Mouse (Mus musculus) gastrocnemius, postnatal 25 days (tissue): ENCODE data around the gene Efemp2. TPM values are rescaled to one million over a fixed set of nuclear protein-coding genes. Genes with fewer than 3 reads are reported as not detected.

ENCODE experiments used
- DNase-seq: peaks from one replicate; pipeline ENCODE4 v3.0.0; 2022
- long read RNA-seq, 2 experiments: library from polyadenylated mRNA; stranded (forward); transcript quantifications; one replicate each; pipeline ENCODE4 v2.0.0; 2021
- total RNA-seq, 2 experiments: library from RNA; stranded (reverse); gene quantifications; 1 replicate in 1 of 2; 2 replicates in 1 of 2; pipeline ENCODE4 v1.2.3; 2021

The Efemp2 gene
- total RNA-seq = 10 to 100 TPM in 1 of 2 experiments, 1 to 10 TPM in 1; 7.8 to 12.2 TPM
- long read RNA-seq, experiment 1, transcript Efemp2-204 (11 exons, 1,557 nt) = major isoform, 10 of 13 reads
- long read RNA-seq, experiment 1, partial matches to known transcripts = 1 of 13 reads
- long read RNA-seq, experiment 1, other reads (novel, unspliced or antisense) = 2 of 13 reads
- long read RNA-seq, experiment 2, transcript Efemp2-204 (11 exons, 1,557 nt) = major isoform, 14 of 27 reads
- long read RNA-seq, experiment 2, partial matches to known transcripts = 1 of 27 reads
- long read RNA-seq, experiment 2, other reads (novel, unspliced or antisense) = 9 of 27 reads

DNA sequence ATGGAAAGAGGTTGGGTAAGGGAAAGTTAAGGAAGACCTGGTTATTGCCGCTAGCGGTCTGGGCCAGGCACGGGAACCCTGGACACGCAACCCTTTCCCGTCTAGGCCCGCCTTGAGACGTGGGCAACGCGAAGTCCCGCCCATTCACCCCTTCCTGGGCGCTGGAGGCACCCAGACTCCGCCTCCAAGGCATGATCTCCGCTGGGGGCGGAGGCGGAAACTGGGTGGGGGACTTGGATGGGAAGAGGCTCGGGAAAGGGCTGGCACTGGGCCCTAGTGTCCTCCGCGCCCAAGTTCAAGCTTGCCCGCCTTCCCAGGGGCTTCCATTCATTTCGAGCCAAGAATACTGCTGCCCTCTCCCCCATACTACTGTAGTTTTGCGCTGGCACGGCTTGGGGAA is at the start of gene Efemp2:
Gene Efemp2 (plus strand): TSS at position 235 of the 400 bp plus-strand sequence.
- peak; percentile 85 for DNase-seq

DNA sequence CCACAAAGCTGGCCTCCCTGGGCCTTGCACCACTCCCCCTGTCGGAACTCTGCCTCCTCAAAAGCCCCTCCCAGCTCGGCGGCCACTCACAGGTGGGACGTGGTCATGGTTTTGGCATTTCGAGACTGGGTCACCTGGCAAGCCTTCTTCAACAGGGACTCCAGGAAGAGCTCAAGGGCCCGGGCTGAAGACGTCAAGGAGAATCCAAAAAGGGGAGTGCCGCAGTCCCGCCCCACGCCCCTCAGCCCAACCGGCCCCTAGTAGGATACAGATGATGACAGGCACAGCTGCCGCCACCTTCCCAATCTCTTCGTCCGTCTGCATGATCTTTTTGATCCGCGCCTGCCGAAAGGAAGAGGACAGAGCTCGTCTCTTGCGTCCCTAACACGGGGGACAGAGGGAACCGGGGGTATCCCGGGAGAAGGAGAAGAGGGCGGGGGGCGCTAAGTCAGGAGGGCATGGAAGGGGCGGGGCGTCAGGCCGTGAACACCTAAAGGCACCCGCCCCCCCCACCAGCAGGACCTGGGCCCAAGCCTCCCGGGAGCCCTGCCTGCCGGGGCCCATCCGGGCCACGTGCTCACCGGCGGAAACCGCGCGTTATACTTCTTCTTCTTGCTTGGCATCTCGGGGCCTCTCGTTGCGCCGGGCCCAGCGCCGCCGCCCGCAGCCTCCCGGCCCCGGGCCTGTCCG is 49.5 kb upstream of the Efemp2 start:
- peak; percentile 84 for DNase-seq

DNA sequence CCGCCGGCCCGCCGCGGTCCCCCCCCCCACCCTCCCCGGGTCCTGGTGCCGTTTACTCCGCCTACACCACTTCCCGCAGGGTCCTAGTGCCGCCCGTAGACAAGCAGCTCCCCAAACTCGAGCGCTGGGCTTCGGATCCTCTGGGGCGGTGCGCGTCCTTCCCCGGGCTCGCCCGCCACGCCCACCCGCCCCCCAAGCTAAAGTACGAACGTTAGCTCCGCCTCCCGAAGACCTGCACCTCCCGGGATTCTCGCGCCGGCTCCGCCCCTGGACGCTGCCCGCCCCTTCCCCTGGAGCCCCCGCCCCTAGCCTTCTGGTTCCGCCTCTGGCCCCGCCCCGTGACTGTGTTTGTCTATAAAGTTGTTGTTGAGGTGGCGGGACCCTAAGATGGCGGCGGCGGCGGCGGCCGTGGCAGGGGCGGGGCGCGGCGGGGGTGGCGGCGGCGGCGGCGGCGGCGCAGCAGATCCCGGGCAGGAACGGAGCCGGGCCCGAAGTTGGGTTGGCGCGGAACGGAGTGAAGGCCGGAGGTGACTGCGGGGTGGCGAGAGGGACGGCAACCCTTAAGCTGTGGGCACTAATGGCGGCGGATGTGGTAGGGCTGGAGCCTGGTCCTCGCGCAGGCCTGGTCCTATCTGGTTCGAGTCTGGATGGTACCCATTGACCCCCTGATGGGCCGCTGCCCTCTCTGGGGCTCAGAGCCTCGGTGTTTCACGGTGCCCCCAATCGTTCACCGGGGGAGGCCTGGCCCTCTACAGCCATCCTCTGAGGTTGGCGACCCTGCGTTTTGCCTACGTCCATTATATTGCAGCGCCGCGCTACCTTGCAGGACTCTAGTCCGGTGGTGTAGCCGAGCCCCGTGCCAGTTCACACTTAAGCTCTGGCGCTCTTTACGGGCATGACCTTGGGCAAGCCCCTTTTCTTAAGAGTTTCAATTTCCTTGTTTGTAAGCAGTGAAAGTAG is 48.7 kb upstream of the Efemp2 start, which contains the start of the genes Drap1 and AI837181:
Gene Drap1 (minus strand): TSS at position 198 of the 960 bp plus-strand sequence.
Gene AI837181 (plus strand): TSS at position 363 of the 960 bp plus-strand sequence.
- DNase-seq = peak; percentile 96

DNA sequence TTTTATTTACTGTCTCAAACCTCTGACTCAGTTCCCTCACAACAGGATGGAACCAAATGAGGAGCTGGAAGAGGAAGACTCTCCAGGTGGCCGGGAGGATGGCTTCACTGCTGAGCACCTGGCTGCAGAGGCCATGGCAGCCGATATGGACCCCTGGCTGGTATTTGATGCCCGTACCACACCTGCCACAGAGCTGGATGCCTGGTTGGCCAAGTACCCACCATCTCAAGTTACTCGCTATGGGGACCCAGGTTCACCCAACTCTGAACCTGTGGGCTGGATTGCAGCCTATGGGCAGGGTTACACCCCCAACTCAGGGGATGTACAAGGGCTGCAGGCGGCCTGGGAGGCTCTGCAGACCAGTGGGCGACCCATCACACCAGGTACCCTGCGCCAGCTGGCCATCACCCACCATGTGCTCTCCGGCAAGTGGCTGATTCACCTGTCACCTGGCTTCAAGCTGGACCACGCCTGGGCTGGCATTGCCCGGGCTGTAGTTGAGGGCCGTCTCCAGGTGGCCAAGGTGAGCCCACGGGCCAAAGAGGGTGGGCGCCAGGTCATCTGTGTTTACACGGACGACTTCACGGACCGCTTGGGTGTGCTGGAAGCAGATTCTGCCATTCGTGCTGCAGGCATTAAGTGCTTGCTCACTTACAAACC is 47.7 kb upstream of the Efemp2 start:
- no peak for DNase-seq

DNA sequence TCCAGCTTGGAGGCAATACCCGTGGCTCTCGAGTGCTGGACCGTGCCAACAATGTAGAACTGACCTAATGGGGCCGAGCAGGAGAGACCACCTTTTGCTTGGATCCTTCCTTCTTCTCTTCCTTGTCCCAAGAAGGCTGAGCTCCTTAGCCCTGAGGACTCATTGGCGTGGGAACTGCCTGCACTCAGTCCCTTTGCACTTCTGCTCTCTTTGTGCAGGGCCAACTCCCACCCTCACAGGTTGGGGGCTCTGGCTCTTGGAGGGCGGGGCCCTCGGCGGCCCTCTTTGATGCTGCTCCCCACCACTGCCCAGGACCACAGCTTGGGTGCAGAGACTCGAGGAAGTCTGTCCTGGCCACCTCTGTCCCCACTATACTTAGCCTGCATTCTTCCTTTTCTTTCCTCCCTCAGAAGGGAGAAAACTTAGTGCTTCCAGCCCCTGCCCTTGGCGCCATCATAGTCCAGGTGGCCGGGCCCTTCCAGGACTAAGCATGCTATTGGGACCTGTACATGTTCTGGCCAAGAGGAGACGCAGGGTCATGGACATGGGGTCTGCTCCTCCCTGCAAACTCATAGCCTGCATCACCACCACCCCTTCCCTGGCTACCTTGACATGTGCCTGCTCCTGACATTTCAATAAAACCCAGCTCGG is 47.0 kb upstream of the Efemp2 start:
- no peak for DNase-seq

GRCm38 (mm10) chr19:5428083-5428482 is 45.7 kb upstream of the Efemp2 start:
- DNase-seq = no peak

DNA sequence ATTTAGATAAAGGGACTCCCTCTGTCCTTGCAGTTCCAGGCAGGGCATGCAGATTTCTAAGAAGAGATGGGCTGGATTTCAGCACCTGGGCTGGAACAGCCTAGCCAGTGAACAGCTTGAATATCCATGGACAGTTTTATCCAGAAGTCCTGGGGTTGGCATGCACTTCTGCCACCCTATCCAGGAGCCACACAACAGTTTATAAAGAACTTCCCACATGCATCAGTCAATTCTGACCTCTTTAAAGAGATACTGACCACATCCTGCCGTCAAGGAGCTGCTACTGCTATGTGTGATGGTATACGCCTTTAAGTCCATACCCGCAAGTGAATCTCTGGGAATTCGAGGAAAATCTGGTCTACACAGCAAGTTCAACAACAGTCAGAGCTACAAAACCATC is 44.5 kb upstream of the Efemp2 start:
- no peak for DNase-seq

GRCm38 (mm10) chr19:5429806-5430205 is 43.9 kb upstream of the Efemp2 start:
- DNase-seq = peak; percentile 80

- DNase-seq = no peak
These were observed 43.3 kb upstream of the Efemp2 start for GRCm38 (mm10) chr19:5430408-5430807.

DNA sequence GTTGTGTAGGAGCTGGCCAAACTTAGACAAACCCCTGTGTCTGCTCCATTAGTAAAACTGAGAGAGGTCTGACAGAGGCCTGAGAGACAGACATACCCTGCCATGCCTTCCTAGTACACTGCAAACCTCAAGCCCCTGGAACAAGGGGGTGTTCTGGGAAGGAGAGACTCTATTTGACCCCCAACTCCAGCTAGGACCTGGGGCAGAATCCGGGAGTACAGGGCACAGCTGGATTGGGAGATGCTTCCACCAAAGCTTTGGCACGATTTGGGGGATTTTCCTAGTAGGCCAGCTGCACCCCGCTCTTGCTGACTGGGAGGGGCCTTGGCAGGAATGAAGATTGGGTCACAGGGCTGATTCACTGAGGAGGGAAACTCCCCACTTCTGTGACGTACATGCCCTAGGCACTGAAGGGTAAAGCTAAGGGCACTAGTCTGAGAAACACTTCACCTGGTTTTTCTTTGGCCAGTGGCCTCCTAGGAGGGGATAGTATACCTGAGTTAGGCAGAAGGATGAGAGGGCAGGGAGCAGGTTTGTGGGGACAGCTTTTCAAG is 41.8 kb upstream of the Efemp2 start:
- DNase-seq = no peak

DNA sequence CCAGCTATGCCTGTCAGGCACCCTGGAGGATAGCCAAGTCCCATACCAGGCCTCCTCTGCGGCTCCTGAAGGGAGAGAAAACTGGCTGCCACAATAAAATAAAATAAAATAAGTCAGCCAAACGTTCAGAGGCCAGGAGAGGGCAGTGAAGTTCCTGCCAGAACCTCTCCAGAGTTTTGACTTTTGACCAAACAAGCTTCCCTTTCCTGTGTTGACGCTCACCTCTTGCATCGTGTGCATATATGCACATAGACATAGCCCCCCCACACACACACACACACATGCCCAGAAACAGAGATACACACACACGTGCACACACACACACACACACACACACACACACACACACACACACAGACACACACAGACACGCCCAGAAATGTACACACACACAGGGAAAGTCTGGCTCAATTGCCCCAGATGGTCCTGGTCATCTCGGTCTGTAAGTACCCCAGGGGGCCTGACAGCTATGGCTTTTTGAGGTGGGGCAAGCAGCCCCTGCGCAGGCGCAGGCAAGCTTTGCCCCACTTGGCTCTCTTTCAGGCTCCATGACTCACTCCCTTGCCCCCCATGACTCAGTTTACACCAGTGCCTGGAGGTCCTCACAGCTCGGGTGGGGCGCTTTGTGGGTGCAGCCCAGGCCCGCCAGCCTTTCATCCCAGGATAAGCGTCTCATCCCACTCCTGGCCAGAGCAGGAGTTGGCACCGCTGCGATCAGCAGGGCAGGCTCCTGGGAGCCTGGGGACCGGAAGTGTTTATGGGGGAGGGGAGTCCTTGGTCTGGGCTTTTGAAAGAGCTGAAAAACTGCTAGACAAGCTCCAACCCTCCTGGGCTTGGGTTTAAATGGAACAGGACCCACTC is 40.5 kb upstream of the Efemp2 start:
- DNase-seq = peak; percentile 60

DNA sequence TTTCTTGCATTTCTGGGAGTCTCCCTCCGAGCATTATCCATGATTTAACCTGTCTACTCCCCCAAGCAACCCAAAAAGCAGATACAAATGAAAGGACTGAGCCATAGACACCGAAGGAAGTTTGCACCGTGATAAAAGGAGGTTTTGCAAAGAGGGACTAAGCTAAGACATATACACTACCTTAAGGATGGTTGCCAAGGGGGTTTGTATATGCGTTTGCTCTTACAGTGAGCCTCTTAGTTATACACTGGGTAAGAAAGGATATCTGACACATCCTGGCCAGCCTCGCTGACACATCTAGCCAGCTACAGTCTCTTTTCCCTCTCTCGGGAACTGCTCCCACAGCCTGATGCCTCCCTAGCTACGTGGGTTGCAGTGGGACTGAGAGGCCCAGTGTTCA is 39.8 kb upstream of the Efemp2 start:
- no peak for DNase-seq

- DNase-seq = no peak
These were observed 29.3 kb upstream of the Efemp2 start for GRCm38 (mm10) chr19:5444371-5444908.

DNA sequence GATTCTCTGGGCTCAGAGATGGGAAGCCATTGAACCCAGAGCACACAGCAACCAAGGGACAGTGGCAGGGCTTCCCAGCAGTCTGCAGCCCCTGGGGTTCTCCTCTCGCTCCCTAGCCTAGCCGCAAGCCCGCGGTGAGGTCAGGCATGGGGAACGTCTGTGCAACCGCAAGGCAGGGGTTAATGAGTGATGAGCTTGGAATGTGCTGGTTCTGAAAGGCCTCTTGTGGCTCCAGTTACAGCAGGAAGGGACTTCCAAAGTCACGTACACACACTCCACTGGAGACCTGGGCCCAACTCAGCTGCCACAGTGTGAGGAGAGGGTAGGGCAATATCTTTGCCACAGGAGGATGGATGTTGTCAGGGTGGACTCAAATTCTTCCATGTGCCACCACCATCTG is 28.8 kb upstream of the Efemp2 start:
- DNase-seq = no peak

- DNase-seq = no peak
These were observed 28.0 kb upstream of the Efemp2 start for GRCm38 (mm10) chr19:5445747-5446146.

DNA sequence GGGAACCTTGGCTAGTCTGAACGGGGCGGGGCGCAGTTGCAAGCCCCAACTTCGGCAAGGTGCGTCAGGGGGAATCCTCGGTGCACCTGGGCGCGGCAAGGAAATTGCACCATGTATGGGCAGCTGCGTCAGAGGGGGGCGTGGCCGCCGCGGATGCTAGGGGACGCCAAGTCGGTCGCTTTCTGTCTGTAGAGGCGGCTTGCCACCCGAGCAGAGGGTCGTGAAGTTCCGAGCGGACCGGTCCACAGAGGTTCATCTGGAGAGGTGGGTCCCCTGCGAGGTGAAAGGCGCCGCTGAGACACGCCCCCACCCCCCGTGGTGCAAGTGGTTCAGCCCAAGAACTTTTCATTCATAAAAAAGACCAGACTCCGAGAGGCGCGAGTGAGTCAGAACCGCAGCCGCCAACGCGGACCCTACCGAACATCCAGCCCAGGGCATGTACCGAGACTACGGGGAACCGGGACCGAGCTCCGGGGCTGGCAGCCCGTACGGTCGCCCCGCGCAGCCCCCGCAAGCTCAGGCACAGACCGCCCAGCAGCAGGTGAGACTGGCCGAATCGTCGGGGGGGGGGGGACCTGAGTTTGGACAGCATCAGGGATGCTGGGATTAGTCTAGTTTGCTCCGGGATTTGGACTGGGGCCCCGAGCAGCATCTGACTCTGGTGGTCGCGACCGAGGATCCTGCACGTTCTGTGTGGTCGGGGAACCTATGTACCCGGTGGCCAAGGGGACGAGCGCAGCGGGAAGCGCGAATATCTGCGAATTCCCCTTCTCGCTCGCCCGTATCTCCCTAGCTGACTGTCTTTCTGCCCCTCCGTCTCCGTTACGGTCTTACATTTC is 26.0 kb upstream of the Efemp2 start, which contains the start of gene Fosl1:
Gene Fosl1 (plus strand): TSS at position 33 of the 839 bp plus-strand sequence.
- DNase-seq = peak; percentile 51

- DNase-seq = no peak
These were observed 25.2 kb upstream of the Efemp2 start for GRCm38 (mm10) chr19:5448354-5449150.

- no peak for DNase-seq
These were observed 24.1 kb upstream of the Efemp2 start for GRCm38 (mm10) chr19:5449673-5450072.
